Mouse (Mus musculus): ENCODE data around the gene Sppl3. TPM values are rescaled to one million over a fixed set of nuclear protein-coding genes. Genes with fewer than 3 reads are reported as not detected.

Sppl3 gene
- polyA plus RNA-seq, 1 experiment from 2014 or later, result 23.6 TPM

DNA sequence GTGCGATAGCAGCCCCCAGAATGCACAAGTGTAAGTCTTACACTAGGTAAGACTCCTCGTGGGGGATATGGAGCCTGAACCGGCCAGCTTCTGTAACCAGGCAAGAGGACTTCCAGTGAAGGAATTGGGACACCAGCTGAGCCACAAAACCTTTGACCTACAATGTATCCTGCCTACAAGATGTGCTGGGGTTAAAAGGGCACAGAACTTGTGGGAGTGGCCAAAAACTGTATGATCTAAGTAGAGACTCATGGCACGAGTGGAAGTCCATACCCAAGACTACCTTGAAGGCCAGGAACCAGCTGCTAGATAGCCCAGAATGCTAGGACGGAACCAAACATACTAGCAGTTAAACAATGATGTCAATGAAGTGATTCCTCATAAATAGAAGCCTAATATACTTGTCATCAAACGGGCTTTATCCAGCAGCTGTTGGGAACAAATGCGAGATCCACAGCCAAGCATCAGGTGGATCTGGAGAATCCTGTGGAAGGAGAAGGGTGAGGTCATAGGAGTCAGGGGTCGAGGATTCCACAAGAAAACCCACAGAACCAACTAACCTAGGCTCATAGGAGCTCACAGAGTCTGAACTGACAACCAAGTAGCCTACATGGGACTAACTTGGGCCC, 49.2 kb downstream of the Sppl3 start:
- WGBS, result 92% methylated on average over 8 of the region's 8 CpGs
- ATAC-seq (ENCODE audit: low FRiP score) (no peak), DNase-seq (ENCODE audit: low spot score, missing footprints) (no peak)
- no peak overlapping the region for H3K4me3 ChIP-seq (ENCODE audit: low read depth, low read length)
- H3K4me1 ChIP-seq (ENCODE audit: control insufficient read depth, insufficient read depth, low read length), result no peaks in the 10 kb centered on the region
- no peaks in the 10 kb centered on the region for H3K27me3 ChIP-seq (ENCODE audit: control insufficient read depth, insufficient read depth, low read length)
- no peak overlapping the region for H3K9ac ChIP-seq (ENCODE audit: low read length)
- no peaks in the 10 kb centered on the region for H3K36me3 ChIP-seq (ENCODE audit: control insufficient read depth, insufficient read depth, low read length)
- no peaks in the 10 kb centered on the region for H3K9me3 ChIP-seq (ENCODE audit: control insufficient read depth, low read length)
- H3K4me2 ChIP-seq, result no peak overlapping the region
- H3K27ac ChIP-seq (ENCODE audit: low read depth, low read length), result no peak overlapping the region

DNA sequence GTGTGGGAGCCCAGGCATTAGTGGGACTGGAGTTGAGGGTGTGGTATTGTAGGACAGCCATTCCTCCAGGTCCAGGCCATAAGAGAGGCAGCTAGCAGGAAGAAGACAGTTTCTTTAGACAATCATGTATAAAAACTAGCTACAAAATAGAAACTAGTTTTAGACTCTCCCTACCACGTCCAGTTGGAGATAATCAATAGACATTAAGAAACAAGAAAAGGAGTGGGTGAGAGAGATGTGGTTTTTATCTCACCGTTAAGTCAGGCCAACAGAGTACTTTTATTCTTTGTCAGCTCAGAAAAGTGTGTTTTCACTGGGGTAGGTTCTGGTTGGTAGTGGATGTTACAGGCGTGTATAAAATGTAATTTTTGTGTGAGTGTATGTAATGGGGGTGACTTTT, 50.0 kb downstream of the Sppl3 start:
- no peak overlapping the region for H3K9ac ChIP-seq (ENCODE audit: low read length)
- H3K4me3 ChIP-seq (ENCODE audit: low read depth, low read length), result no peak overlapping the region
- no peaks in the 10 kb centered on the region for H3K27me3 ChIP-seq (ENCODE audit: control insufficient read depth, insufficient read depth, low read length)
- no peak overlapping the region for H3K4me2 ChIP-seq
- 94% methylated on average over 3 of the region's 3 CpGs for WGBS
- no peaks in the 10 kb centered on the region for H3K4me1 ChIP-seq (ENCODE audit: control insufficient read depth, insufficient read depth, low read length)
- no peak overlapping the region for H3K27ac ChIP-seq (ENCODE audit: low read depth, low read length)
- H3K36me3 ChIP-seq (ENCODE audit: control insufficient read depth, insufficient read depth, low read length), result no peaks in the 10 kb centered on the region
- no peak for DNase-seq (ENCODE audit: low spot score, missing footprints)
- no peak for ATAC-seq (ENCODE audit: low FRiP score)
- H3K9me3 ChIP-seq (ENCODE audit: control insufficient read depth, low read length), result no peaks in the 10 kb centered on the region

DNA sequence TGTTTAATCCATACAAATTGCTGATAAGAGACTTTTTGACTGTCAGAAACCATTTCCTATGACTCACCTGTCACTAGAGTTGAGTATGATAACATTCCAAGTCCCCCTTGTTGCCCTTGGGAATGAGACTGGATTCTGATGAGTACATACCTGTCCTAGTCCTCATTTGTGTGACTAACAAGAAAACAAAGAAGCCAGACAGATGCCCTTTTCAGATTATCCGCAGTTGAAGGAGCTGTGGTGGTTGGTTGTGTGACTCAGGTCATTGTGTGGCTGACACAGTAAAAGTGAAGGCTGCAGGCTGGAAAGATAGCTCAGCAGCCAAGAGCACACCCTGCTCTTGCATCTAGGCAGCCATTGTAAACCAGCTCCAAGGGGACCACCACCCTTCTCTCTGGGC, 51.6 kb downstream of the Sppl3 start:
- Histone ChIP-seq H3K9ac (ENCODE audit: low read length) (no peak overlapping the region), H3K4me3 (ENCODE audit: low read depth, low read length) (no peak overlapping the region), H3K4me2 (no peak overlapping the region), H3K36me3 (ENCODE audit: control insufficient read depth, insufficient read depth, low read length) (no peaks in the 10 kb centered on the region), H3K9me3 (ENCODE audit: control insufficient read depth, low read length) (no peaks in the 10 kb centered on the region), H3K4me1 (ENCODE audit: control insufficient read depth, insufficient read depth, low read length) (no peaks in the 10 kb centered on the region), H3K27me3 (ENCODE audit: control insufficient read depth, insufficient read depth, low read length) (no peaks in the 10 kb centered on the region), H3K27ac (ENCODE audit: low read depth, low read length) (no peak overlapping the region)
- no peak for ATAC-seq (ENCODE audit: low FRiP score)
- no peak for DNase-seq (ENCODE audit: low spot score, missing footprints)
- 80% methylated on average over 1 of the region's 1 CpGs for WGBS

DNA sequence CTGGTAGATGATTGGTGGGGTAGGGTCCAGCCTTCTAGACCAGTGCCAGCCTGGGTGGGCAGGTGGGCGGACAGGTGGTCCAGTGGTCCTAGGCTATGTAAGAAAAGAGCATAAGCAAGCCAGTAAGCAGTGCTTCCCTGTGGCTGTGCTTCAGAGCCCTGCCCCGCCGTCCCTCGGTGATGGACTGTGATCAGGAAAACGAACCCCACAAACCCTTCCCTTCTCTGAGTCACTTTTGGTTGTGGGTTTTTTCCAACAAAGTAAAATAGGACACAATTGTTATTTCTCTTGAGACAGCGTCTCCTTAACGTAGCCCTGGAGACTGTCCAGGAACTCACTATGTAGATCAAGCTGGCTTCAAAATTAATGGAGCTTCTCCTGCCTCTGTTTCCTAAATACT, 52.5 kb downstream of the Sppl3 start:
- DNase-seq (ENCODE audit: low spot score, missing footprints), result no peak
- Histone ChIP-seq H3K4me3 (ENCODE audit: low read depth, low read length) (no peak overlapping the region), H3K27me3 (ENCODE audit: control insufficient read depth, insufficient read depth, low read length) (no peaks in the 10 kb centered on the region), H3K36me3 (ENCODE audit: control insufficient read depth, insufficient read depth, low read length) (no peaks in the 10 kb centered on the region), H3K27ac (ENCODE audit: low read depth, low read length) (no peak overlapping the region), H3K9ac (ENCODE audit: low read length) (no peak overlapping the region), H3K9me3 (ENCODE audit: control insufficient read depth, low read length) (no peaks in the 10 kb centered on the region), H3K4me2 (no peak overlapping the region), H3K4me1 (ENCODE audit: control insufficient read depth, insufficient read depth, low read length) (no peaks in the 10 kb centered on the region)
- WGBS, result 93% methylated on average over 7 of the region's 7 CpGs
- no peak for ATAC-seq (ENCODE audit: low FRiP score)

DNA sequence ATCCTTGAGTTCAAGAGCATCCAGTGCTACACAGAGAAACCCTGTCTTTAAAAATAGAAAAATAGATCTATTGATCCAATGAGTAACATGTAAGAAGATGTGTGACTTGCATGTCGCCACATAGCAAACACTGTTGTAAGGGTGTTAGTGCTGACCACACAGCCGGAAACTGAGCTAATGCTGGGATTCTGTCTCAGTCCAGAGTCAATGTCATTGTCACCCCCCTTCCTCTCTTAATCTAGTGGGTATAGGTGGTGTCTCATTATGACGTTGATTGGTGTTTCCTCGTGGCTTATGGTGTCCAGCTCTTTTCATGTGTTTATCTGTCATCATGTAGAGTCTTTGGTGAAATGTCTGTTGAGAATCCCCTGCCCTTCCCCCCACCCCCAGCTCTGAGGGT, 55.3 kb downstream of the Sppl3 start:
- Histone ChIP-seq H3K4me1 (ENCODE audit: control insufficient read depth, insufficient read depth, low read length) (no peaks in the 10 kb centered on the region), H3K36me3 (ENCODE audit: control insufficient read depth, insufficient read depth, low read length) (no peaks in the 10 kb centered on the region), H3K4me2 (no peak overlapping the region), H3K27ac (ENCODE audit: low read depth, low read length) (no peak overlapping the region), H3K27me3 (ENCODE audit: control insufficient read depth, insufficient read depth, low read length) (no peaks in the 10 kb centered on the region), H3K9ac (ENCODE audit: low read length) (no peak overlapping the region), H3K9me3 (ENCODE audit: control insufficient read depth, low read length) (no peaks in the 10 kb centered on the region), H3K4me3 (ENCODE audit: low read depth, low read length) (no peak overlapping the region)
- no peak for ATAC-seq (ENCODE audit: low FRiP score)
- DNase-seq (ENCODE audit: low spot score, missing footprints), result no peak
- 85% methylated on average over 4 of the region's 4 CpGs for WGBS

DNA sequence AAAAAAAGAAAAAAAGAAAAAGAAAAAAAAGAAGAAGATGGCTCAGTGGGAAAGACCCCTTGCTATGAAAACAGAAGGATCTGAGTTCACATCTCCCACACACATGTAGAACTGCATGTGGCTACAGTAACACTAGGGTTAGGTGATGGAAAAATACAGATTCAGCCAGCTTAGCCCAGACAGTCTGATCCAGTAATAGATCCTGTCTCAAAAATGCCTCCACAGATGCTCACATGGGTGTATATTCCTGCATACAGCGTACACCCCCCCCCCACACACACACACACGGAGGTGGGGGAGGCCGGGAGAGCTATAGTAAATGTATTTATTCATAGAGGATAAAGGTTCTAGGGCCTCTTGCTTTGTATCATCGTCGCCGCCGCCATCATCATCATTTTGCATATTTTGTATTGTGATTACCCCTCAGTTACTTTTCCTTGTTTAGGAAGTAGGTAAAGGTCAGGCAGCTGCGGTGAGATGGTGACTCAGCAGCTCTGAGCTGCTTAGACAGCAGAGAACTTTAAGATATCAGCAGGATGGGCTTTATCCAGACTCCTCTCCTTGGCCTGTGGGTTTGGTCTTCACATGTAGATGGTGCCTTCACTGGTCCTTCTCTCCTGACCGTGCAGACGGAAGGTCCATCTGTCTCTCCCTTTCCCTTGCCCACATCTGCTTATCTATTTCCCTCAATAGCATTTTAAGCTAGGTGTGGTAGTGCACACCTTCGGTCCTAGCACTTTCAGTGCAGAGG, 57.9 kb downstream of the Sppl3 start:
- no peaks in the 10 kb centered on the region for H3K4me1 ChIP-seq (ENCODE audit: control insufficient read depth, insufficient read depth, low read length)
- H3K9ac ChIP-seq (ENCODE audit: low read length), result no peak overlapping the region
- H3K36me3 ChIP-seq (ENCODE audit: control insufficient read depth, insufficient read depth, low read length), result no peaks in the 10 kb centered on the region
- H3K4me3 ChIP-seq (ENCODE audit: low read depth, low read length), result no peak overlapping the region
- H3K27me3 ChIP-seq (ENCODE audit: control insufficient read depth, insufficient read depth, low read length), result no peaks in the 10 kb centered on the region
- H3K4me2 ChIP-seq, result no peak overlapping the region
- ATAC-seq (ENCODE audit: low FRiP score), result no peak
- DNase-seq (ENCODE audit: low spot score, missing footprints), result no peak
- 96% methylated on average over 11 of the region's 11 CpGs for WGBS
- H3K9me3 ChIP-seq (ENCODE audit: control insufficient read depth, low read length), result no peaks in the 10 kb centered on the region
- H3K27ac ChIP-seq (ENCODE audit: low read depth, low read length), result no peak overlapping the region

DNA sequence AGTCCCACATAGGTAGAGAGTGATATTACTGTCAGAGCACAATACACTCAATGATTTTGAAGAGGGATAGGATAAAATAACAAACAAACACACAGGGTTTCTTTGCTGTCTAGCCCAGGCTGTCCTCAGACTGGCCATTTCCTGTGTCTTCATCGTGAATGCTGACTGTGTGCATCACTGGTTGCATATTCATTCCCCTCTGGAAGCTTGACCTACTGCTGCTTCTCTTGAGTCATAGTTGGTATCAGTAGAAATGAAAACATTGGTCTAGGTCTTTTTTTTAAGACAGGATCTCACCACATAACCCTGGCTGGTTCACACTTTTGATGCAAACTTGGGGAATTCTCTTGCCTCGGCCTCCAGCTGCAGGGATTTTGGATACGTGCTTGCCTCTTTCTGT, 58.7 kb downstream of the Sppl3 start:
- H3K4me2 ChIP-seq, result no peak overlapping the region
- DNase-seq (ENCODE audit: low spot score, missing footprints), result no peak
- ATAC-seq (ENCODE audit: low FRiP score), result no peak
- no peaks in the 10 kb centered on the region for H3K4me1 ChIP-seq (ENCODE audit: control insufficient read depth, insufficient read depth, low read length)
- no peak overlapping the region for H3K27ac ChIP-seq (ENCODE audit: low read depth, low read length)
- no peaks in the 10 kb centered on the region for H3K27me3 ChIP-seq (ENCODE audit: control insufficient read depth, insufficient read depth, low read length)
- no peak overlapping the region for H3K4me3 ChIP-seq (ENCODE audit: low read depth, low read length)
- WGBS, result 88% methylated on average over 3 of the region's 3 CpGs
- H3K36me3 ChIP-seq (ENCODE audit: control insufficient read depth, insufficient read depth, low read length), result no peaks in the 10 kb centered on the region
- H3K9ac ChIP-seq (ENCODE audit: low read length), result no peak overlapping the region
- H3K9me3 ChIP-seq (ENCODE audit: control insufficient read depth, low read length), result no peaks in the 10 kb centered on the region

DNA sequence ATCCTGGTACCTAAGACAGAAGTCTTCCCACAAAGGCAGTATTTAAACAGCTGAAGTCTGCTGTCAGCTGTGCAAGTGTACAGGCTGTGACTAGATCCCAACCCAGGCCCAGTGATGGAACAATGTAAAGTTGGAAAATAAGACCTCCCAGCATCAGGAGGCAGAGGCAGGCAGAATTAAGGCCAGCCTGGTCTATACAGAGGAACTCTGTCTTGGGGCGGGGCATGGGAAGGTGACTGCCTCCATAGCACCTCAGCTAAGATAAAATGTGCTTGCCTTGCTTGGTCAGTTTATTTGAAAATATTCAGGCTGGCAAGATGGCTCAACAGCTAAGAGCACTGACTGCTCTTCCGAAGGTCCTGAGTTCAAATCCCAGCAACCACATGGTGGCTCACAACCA, 59.5 kb downstream of the Sppl3 start:
- Histone ChIP-seq H3K4me2 (no peak overlapping the region), H3K9me3 (ENCODE audit: control insufficient read depth, low read length) (no peaks in the 10 kb centered on the region), H3K27me3 (ENCODE audit: control insufficient read depth, insufficient read depth, low read length) (no peaks in the 10 kb centered on the region), H3K4me1 (ENCODE audit: control insufficient read depth, insufficient read depth, low read length) (no peaks in the 10 kb centered on the region), H3K9ac (ENCODE audit: low read length) (no peak overlapping the region), H3K4me3 (ENCODE audit: low read depth, low read length) (no peak overlapping the region), H3K36me3 (ENCODE audit: control insufficient read depth, insufficient read depth, low read length) (no peaks in the 10 kb centered on the region), H3K27ac (ENCODE audit: low read depth, low read length) (no peak overlapping the region)
- ATAC-seq (ENCODE audit: low FRiP score) (no peak), DNase-seq (ENCODE audit: low spot score, missing footprints) (no peak)
- WGBS, result 98% methylated on average over 2 of the region's 2 CpGs

DNA sequence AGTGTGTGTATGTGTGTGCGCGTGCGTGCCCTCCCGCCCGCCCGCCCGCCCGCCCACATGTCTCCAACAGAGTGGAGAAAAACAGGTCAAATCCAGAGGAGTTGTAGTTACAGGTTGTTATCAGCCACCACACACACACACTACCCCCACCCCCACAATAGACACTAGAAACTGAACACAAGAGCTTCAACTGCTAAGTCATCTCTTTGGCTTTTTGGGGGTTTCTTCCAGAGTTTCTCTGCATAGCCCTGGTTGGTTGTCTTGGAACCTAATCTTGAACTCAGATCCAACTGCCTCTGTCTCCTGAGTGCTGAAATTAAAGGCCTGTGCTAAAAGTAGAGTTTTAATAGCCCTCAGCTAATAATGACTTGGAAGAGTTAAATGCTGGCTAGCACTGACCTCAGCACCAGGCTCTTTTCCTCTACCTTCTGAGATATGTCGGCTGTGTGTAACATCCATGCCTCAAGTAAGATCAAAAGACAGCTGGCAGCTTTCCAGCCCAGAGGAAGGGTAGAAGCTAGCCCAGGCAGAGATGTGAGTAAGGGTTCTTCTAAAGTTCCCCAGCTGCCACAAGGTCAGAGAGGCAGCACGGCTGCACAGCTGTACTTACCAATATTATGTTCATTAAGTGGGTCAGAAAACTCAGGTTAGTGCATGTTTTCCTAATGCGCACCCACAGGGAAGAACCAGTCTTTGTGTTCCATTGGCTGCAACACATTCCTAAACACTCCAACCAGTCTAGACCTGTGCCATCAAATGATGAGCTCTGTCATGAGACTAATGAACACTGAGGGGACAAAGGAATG, 60.4 kb downstream of the Sppl3 start:
- H3K27me3 ChIP-seq (ENCODE audit: control insufficient read depth, insufficient read depth, low read length), result no peaks in the 10 kb centered on the region
- ATAC-seq (ENCODE audit: low FRiP score), result no peak
- H3K4me3 ChIP-seq (ENCODE audit: low read depth, low read length), result no peak overlapping the region
- no peaks in the 10 kb centered on the region for H3K9me3 ChIP-seq (ENCODE audit: control insufficient read depth, low read length)
- H3K36me3 ChIP-seq (ENCODE audit: control insufficient read depth, insufficient read depth, low read length), result 0 out of 2 replicates have a peak, but pooled peaks cover 3% of the 10 kb centered on the region
- H3K27ac ChIP-seq (ENCODE audit: low read depth, low read length), result no peak overlapping the region
- H3K9ac ChIP-seq (ENCODE audit: low read length), result no peak overlapping the region
- DNase-seq (ENCODE audit: low spot score, missing footprints), result no peak
- no peak overlapping the region for H3K4me2 ChIP-seq
- 95% methylated on average over 11 of the region's 11 CpGs for WGBS
- H3K4me1 ChIP-seq (ENCODE audit: control insufficient read depth, insufficient read depth, low read length), result no peaks in the 10 kb centered on the region

Data from midbrain, embryonic 11.5 days (tissue).